Mouse (Mus musculus): Measurements from ENCODE around the gene Fgd2. TPM values are rescaled to one million over a fixed set of nuclear protein-coding genes. Genes with fewer than 3 reads are reported as not detected.
A peak's percentile ranks its signal among the peaks of the same experiment; 100 is the strongest.

Fgd2 gene
- polyA plus RNA-seq, 1 experiment: 56.0 TPM

- Histone ChIP-seq H3K4me3 (ENCODE audit: control insufficient read depth, insufficient read depth, low read length) (no peak overlapping the region), H3K27ac (ENCODE audit: control insufficient read depth, insufficient read depth, low read length) (no peak overlapping the region), H3K36me3 (ENCODE audit: control insufficient read depth, insufficient read depth, low read length) (peaks cover 29% of the 10 kb centered on the region), H3K27me3 (ENCODE audit: control insufficient read depth, insufficient read depth, low read length) (no peaks in the 10 kb centered on the region), H3K4me1 (replicated peaks; ENCODE audit: control insufficient read depth, insufficient read depth, low read length) (peaks cover 57% of the 10 kb centered on the region)
- DNase-seq: no peak
- TF ChIP-seq CTCF (IDR thresholded peaks at IDR 0.05; ENCODE audit: borderline replicate concordance, control insufficient read depth, extremely low read depth, insufficient read depth, low read length, poor library complexity): no peak
- TF ChIP-seq POLR2A (IDR thresholded peaks at IDR 0.05; ENCODE audit: control insufficient read depth, extremely low read depth, insufficient read depth, low read length, poor library complexity): no peak
- 96% methylated on average over 19 of the region's 19 CpGs for WGBS
Observed at GRCm38 (mm10) chr17:29336266-29336990, 24.3 kb upstream of the Fgd2 start.

- Histone ChIP-seq H3K36me3 (ENCODE audit: control insufficient read depth, insufficient read depth, low read length) (peaks cover 22% of the 10 kb centered on the region), H3K27ac (ENCODE audit: control insufficient read depth, insufficient read depth, low read length) (peak overlapping the region; percentile 90), H3K27me3 (ENCODE audit: control insufficient read depth, insufficient read depth, low read length) (no peaks in the 10 kb centered on the region), H3K4me3 (ENCODE audit: control insufficient read depth, insufficient read depth, low read length) (no peak overlapping the region), H3K4me1 (replicated peaks; ENCODE audit: control insufficient read depth, insufficient read depth, low read length) (peaks cover 54% of the 10 kb centered on the region)
- 37% methylated on average over 9 of the region's 9 CpGs for WGBS
- TF ChIP-seq POLR2A (IDR thresholded peaks at IDR 0.05; ENCODE audit: control insufficient read depth, extremely low read depth, insufficient read depth, low read length, poor library complexity): 0 out of 2 replicates have a peak, but pooled peaks have one; percentile 23
- no peak for TF ChIP-seq CTCF (IDR thresholded peaks at IDR 0.05; ENCODE audit: borderline replicate concordance, control insufficient read depth, extremely low read depth, insufficient read depth, low read length, poor library complexity)
- DNase-seq: peak; percentile 60
Observed at GRCm38 (mm10) chr17:29337979-29338823, 22.5 kb upstream of the Fgd2 start.

- peaks cover 16% of the 10 kb centered on the region; the same call in 1 of the 2 replicates for H3K36me3 ChIP-seq (ENCODE audit: control insufficient read depth, insufficient read depth, low read length)
- DNase-seq: no peak
- no peaks in the 10 kb centered on the region for H3K27me3 ChIP-seq (ENCODE audit: control insufficient read depth, insufficient read depth, low read length)
- H3K4me3 ChIP-seq (ENCODE audit: control insufficient read depth, insufficient read depth, low read length): no peak overlapping the region
- H3K27ac ChIP-seq (ENCODE audit: control insufficient read depth, insufficient read depth, low read length): peak overlapping the region; percentile 90
- H3K4me1 ChIP-seq (replicated peaks; ENCODE audit: control insufficient read depth, insufficient read depth, low read length): peaks cover 54% of the 10 kb centered on the region
- TF ChIP-seq POLR2A (IDR thresholded peaks at IDR 0.05; ENCODE audit: control insufficient read depth, extremely low read depth, insufficient read depth, low read length, poor library complexity) (no peak), CTCF (IDR thresholded peaks at IDR 0.05; ENCODE audit: borderline replicate concordance, control insufficient read depth, extremely low read depth, insufficient read depth, low read length, poor library complexity) (no peak)
- WGBS: 75% methylated on average over 11 of the region's 11 CpGs
Observed at GRCm38 (mm10) chr17:29339170-29339768, 21.4 kb upstream of the Fgd2 start.

- 57% methylated on average over 18 of the region's 18 CpGs for WGBS
- peaks cover 59% of the 10 kb centered on the region for H3K4me1 ChIP-seq (replicated peaks; ENCODE audit: control insufficient read depth, insufficient read depth, low read length)
- peaks cover 16% of the 10 kb centered on the region; the same call in 1 of the 2 replicates for H3K36me3 ChIP-seq (ENCODE audit: control insufficient read depth, insufficient read depth, low read length)
- peak overlapping the region; percentile 32; the same call in 1 of the 2 replicates for H3K27ac ChIP-seq (ENCODE audit: control insufficient read depth, insufficient read depth, low read length)
- TF ChIP-seq POLR2A (IDR thresholded peaks at IDR 0.05; ENCODE audit: control insufficient read depth, extremely low read depth, insufficient read depth, low read length, poor library complexity) (no peak), CTCF (IDR thresholded peaks at IDR 0.05; ENCODE audit: borderline replicate concordance, control insufficient read depth, extremely low read depth, insufficient read depth, low read length, poor library complexity) (no peak)
- H3K4me3 ChIP-seq (ENCODE audit: control insufficient read depth, insufficient read depth, low read length): no peak overlapping the region
- no peak for DNase-seq
- no peaks in the 10 kb centered on the region for H3K27me3 ChIP-seq (ENCODE audit: control insufficient read depth, insufficient read depth, low read length)
Observed at GRCm38 (mm10) chr17:29340406-29341261, 20.1 kb upstream of the Fgd2 start.

GRCm38 (mm10) chr17:29341591-29342003 lies 19.1 kb upstream of the Fgd2 start:
- Histone ChIP-seq H3K4me3 (ENCODE audit: control insufficient read depth, insufficient read depth, low read length) (no peak overlapping the region), H3K36me3 (ENCODE audit: control insufficient read depth, insufficient read depth, low read length) (peaks cover 8% of the 10 kb centered on the region; the same call in 1 of the 2 replicates), H3K4me1 (replicated peaks; ENCODE audit: control insufficient read depth, insufficient read depth, low read length) (peaks cover 69% of the 10 kb centered on the region), H3K27ac (ENCODE audit: control insufficient read depth, insufficient read depth, low read length) (no peak overlapping the region), H3K27me3 (ENCODE audit: control insufficient read depth, insufficient read depth, low read length) (no peaks in the 10 kb centered on the region)
- DNase-seq: peak; percentile 67
- TF ChIP-seq CTCF (IDR thresholded peaks at IDR 0.05; ENCODE audit: borderline replicate concordance, control insufficient read depth, extremely low read depth, insufficient read depth, low read length, poor library complexity) (peak; percentile 33; the same call in 1 of the 2 replicates), POLR2A (IDR thresholded peaks at IDR 0.05; ENCODE audit: control insufficient read depth, extremely low read depth, insufficient read depth, low read length, poor library complexity) (no peak)
- WGBS: 37% methylated on average over 9 of the region's 9 CpGs

Data from thymus, adult 2 months (tissue).